Mouse (Mus musculus): ENCODE results near the gene Prep. TPM values are rescaled to one million over a fixed set of nuclear protein-coding genes. Genes with fewer than 3 reads are reported as not detected.
"Not testable (repeated sequence)": the region's sequence is repeated elsewhere in the genome, so short reads cannot be mapped to it uniquely, and the experiment has no call there.

Prep gene
- polyA plus RNA-seq, 1 experiment: 7.0 TPM

DNA sequence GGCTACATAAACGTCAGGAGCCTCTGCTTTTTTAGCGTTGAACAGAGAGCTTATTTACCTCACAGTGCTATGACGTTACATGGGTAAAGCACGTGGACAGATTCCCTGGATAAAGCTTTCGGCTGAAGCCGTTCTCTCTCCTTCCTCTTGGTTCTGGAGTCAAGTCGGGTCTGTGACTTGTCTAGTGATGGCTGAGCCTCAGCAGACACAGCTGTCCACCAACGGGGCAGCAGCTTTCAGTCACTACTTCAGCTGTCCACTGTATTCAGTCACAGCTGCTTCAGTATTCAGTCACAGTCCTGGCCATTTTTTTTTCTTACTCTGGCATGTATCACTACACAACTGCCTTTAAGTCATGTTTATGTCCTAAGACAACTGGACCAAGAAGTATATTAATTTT, 106.9 kb downstream of the Prep start:
- Histone ChIP-seq H3K27me3 (replicated peaks; ENCODE audit: control insufficient read depth, insufficient read depth, low read length) (no peaks in the 10 kb centered on the region), H3K4me3 (ENCODE audit: insufficient read depth, low read depth, low read length) (no peak overlapping the region), H3K36me3 (ENCODE audit: control insufficient read depth, insufficient read depth, low read length) (no peaks in the 10 kb centered on the region), H3K4me1 (ENCODE audit: control insufficient read depth, insufficient read depth, low read length) (no peaks in the 10 kb centered on the region), H3K27ac (ENCODE audit: insufficient read depth, low read depth, low read length) (no peak overlapping the region)
- DNase-seq: no peak
- 45% methylated on average over 8 of the region's 8 CpGs for WGBS
- TF ChIP-seq CTCF (conservative IDR thresholded peaks at IDR 0.05; ENCODE audit: insufficient read depth, insufficient read length, low read depth, low read length) (no peak), POLR2A (IDR thresholded peaks at IDR 0.05; ENCODE audit: low read depth, low read length) (no peak)

DNA sequence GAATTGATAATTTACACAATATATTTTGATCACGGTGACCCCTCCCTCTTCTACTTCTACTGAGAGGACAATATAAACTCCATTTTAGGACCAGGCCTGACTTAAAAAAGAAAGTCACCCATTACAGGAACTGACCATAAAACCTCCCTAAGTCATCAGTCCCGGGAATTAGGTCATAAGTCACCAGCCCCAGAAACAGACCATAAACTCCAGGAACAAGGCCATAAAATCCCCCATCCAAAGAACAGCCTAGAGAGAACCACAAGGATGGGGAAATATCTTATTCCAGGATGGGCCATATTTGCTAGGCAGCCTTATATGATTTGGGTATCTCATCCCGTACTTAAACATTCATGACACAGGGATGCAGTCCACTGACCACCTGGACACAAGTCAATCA, 107.3 kb downstream of the Prep start:
- Histone ChIP-seq H3K4me3 (ENCODE audit: insufficient read depth, low read depth, low read length) (no peak overlapping the region), H3K36me3 (ENCODE audit: control insufficient read depth, insufficient read depth, low read length) (no peaks in the 10 kb centered on the region), H3K27me3 (replicated peaks; ENCODE audit: control insufficient read depth, insufficient read depth, low read length) (no peaks in the 10 kb centered on the region), H3K4me1 (ENCODE audit: control insufficient read depth, insufficient read depth, low read length) (no peaks in the 10 kb centered on the region), H3K27ac (ENCODE audit: insufficient read depth, low read depth, low read length) (no peak overlapping the region)
- no peak for TF ChIP-seq POLR2A (IDR thresholded peaks at IDR 0.05; ENCODE audit: low read depth, low read length)
- TF ChIP-seq CTCF (conservative IDR thresholded peaks at IDR 0.05; ENCODE audit: insufficient read depth, insufficient read length, low read depth, low read length): no peak
- DNase-seq: no peak
- 38% methylated on average over 3 of the region's 3 CpGs for WGBS

DNA sequence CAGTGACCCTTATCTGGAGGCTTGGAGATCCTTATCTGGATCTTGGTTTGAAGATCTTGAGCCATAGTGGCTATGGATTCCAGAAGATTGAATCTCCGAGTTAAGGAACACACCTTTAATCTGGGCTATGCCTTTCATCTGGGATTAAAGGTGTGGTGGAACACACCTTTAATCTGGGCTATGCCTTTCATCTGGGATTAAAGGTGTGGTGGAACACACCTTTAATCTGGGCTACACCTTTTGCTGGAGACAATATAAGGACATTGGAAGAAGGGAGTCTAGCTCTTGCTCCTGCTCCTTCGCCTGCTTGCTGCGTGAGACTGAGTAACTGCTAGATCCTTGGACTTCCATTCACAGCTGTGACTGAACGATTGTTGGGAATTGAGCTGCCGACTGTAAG, 110.8 kb downstream of the Prep start, which contains the start of gene Popdc3:
Gene Popdc3, plus strand, starts transcription at position 301 of the 400 bp plus-strand sequence.
- not testable (repeated sequence) for H3K4me3 ChIP-seq (ENCODE audit: insufficient read depth, low read depth, low read length); H3K36me3 ChIP-seq (ENCODE audit: control insufficient read depth, insufficient read depth, low read length); H3K27ac ChIP-seq (ENCODE audit: insufficient read depth, low read depth, low read length); H3K4me1 ChIP-seq (ENCODE audit: control insufficient read depth, insufficient read depth, low read length); H3K27me3 ChIP-seq (replicated peaks; ENCODE audit: control insufficient read depth, insufficient read depth, low read length); DNase-seq
- 100% methylated on average over 2 of the region's 5 CpGs for WGBS

DNA sequence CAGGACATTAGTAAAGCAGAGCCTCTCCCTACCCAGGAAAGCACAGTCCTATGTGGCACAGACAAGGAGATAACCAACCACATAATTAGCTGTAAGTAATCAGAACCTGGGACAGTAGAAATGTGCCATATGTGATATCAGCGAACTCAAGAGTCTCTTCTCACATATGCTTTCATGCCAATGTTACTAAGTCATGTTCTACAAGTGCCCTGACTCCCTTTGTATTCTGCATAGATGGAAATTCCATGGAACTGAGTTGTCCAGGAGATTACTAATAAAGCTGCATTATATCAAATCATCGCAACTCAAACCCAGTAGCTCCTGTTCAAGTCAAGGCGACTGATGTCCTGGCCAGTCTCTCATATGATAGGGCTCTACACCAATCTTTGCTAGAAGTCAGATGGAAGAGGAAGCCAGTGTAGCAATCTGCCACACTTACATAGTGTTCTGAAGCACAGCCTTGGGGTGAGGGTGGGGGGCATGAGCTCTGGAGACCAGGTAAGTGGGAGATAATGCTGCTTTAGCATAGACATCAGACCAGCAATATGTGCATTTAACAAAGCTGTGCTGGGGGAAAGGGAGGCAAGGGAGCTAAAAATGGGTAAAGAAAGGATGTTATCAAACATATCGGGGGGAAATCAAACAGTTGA, 113.8 kb downstream of the Prep start:
- no peak for DNase-seq
- Histone ChIP-seq H3K27me3 (replicated peaks; ENCODE audit: control insufficient read depth, insufficient read depth, low read length) (no peaks in the 10 kb centered on the region; the same call in 1 of the 2 replicates), H3K36me3 (ENCODE audit: control insufficient read depth, insufficient read depth, low read length) (no peaks in the 10 kb centered on the region), H3K27ac (ENCODE audit: insufficient read depth, low read depth, low read length) (no peak overlapping the region), H3K4me1 (ENCODE audit: control insufficient read depth, insufficient read depth, low read length) (no peaks in the 10 kb centered on the region), H3K4me3 (ENCODE audit: insufficient read depth, low read depth, low read length) (no peak overlapping the region)
- 91% methylated on average over 4 of the region's 4 CpGs for WGBS
- TF ChIP-seq CTCF (conservative IDR thresholded peaks at IDR 0.05; ENCODE audit: insufficient read depth, insufficient read length, low read depth, low read length) (no peak), POLR2A (IDR thresholded peaks at IDR 0.05; ENCODE audit: low read depth, low read length) (no peak)

DNA sequence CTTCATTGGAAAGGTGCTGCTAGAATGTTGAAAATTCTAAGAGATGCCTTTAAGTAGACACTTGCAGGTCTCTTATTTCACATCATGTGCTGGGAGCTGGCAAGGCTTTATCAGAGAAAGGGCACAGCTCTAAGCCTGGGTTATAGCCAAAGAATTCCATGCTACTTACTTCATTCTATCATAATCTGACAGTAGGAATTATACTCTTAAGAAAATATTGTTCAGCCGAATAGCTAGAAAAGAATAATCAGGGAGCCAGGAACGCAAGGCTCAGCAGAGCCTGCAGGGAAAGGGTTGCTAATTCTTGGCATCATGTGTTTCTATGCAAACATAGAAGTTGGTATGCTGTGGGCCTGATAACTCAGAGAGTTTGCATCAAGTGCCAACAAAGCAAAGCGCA, 114.3 kb downstream of the Prep start:
- Histone ChIP-seq H3K27me3 (replicated peaks; ENCODE audit: control insufficient read depth, insufficient read depth, low read length) (no peaks in the 10 kb centered on the region; the same call in 1 of the 2 replicates), H3K4me1 (ENCODE audit: control insufficient read depth, insufficient read depth, low read length) (no peaks in the 10 kb centered on the region), H3K36me3 (ENCODE audit: control insufficient read depth, insufficient read depth, low read length) (no peaks in the 10 kb centered on the region), H3K27ac (ENCODE audit: insufficient read depth, low read depth, low read length) (no peak overlapping the region), H3K4me3 (ENCODE audit: insufficient read depth, low read depth, low read length) (no peak overlapping the region)
- 82% methylated on average over 3 of the region's 3 CpGs for WGBS
- no peak for TF ChIP-seq POLR2A (IDR thresholded peaks at IDR 0.05; ENCODE audit: low read depth, low read length)
- TF ChIP-seq CTCF (conservative IDR thresholded peaks at IDR 0.05; ENCODE audit: insufficient read depth, insufficient read length, low read depth, low read length): no peak
- DNase-seq: no peak

DNA sequence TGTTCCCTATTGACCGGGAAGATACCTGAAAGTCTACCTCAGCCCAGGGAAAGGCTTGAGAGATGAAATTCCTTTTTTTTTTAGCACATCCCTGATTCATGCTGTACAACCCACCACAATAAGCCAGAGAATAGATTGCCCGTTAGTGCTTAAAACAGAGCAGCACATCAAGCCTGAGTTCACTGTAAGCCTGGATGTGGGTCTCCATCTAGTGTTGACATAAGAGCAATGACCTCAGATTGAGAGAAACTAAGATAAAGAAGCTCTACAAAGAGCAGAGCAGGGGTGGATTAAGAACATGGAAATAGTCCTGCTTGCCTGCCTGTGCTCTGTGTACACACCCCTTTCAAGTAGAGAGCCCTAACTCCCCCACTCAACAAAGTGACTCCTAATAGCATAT, 118.5 kb downstream of the Prep start:
- DNase-seq: no peak
- Histone ChIP-seq H3K4me3 (ENCODE audit: insufficient read depth, low read depth, low read length) (no peak overlapping the region), H3K27me3 (replicated peaks; ENCODE audit: control insufficient read depth, insufficient read depth, low read length) (no peaks in the 10 kb centered on the region; the same call in 1 of the 2 replicates), H3K4me1 (ENCODE audit: control insufficient read depth, insufficient read depth, low read length) (no peaks in the 10 kb centered on the region), H3K27ac (ENCODE audit: insufficient read depth, low read depth, low read length) (no peak overlapping the region), H3K36me3 (ENCODE audit: control insufficient read depth, insufficient read depth, low read length) (no peaks in the 10 kb centered on the region)
- 91% methylated on average over 2 of the region's 2 CpGs for WGBS
- TF ChIP-seq CTCF (conservative IDR thresholded peaks at IDR 0.05; ENCODE audit: insufficient read depth, insufficient read length, low read depth, low read length): no peak
- TF ChIP-seq POLR2A (IDR thresholded peaks at IDR 0.05; ENCODE audit: low read depth, low read length): no peak

DNA sequence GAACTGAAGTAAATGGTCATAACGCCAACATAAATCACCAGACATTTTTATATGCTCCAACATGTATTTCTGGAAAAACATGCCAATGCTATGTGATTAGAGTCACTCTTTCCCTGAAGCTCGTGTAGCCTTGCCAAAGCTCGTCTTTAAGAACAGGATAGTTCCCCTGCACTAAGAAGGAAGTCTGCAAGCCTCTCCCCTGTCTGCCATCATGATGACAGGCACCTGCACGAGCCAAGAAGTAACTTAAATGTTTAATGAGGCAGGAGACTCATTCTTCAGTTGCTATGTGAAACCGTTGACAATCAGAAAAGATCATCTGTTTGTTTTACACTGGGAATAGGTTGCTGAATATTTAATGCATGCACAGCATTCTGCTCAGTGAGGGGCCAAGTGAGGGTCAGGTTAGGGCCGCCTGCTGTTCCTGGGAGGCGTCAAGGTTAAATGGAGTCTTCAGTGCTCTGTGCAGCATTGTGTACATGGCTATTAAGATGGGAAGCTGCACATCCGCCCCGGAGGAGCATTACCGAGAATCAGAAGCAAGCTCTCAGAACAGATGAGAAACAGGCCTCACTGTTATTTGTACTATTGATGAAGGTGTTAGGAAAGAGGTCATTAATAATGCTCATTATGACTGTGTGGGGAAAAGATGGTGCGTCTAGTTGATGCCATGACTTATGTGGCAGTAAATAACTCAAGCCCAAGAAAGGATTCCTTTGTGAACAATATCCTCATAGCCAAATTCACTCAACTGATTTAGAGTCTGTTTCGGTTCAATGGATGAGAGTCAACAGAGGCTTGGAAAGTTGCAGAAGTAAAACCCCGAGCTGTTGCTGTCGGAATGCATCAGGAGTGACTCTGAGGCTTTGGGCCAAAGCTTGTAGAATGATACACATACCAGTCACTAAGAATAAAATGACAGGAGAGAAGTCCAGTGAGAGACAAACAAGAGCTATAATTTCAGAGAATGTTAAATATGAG, 126.6 kb downstream of the Prep start:
- DNase-seq: no peak
- 29% methylated on average over 14 of the region's 14 CpGs for WGBS
- no peaks in the 10 kb centered on the region for H3K4me1 ChIP-seq (ENCODE audit: control insufficient read depth, insufficient read depth, low read length)
- TF ChIP-seq POLR2A (IDR thresholded peaks at IDR 0.05; ENCODE audit: low read depth, low read length) (no peak), CTCF (conservative IDR thresholded peaks at IDR 0.05; ENCODE audit: insufficient read depth, insufficient read length, low read depth, low read length) (no peak)
- H3K4me3 ChIP-seq (ENCODE audit: insufficient read depth, low read depth, low read length): no peak overlapping the region
- H3K27me3 ChIP-seq (replicated peaks; ENCODE audit: control insufficient read depth, insufficient read depth, low read length): no peaks in the 10 kb centered on the region
- no peak overlapping the region for H3K27ac ChIP-seq (ENCODE audit: insufficient read depth, low read depth, low read length)
- no peaks in the 10 kb centered on the region for H3K36me3 ChIP-seq (ENCODE audit: control insufficient read depth, insufficient read depth, low read length)
